Mouse (Mus musculus) inflammation-experienced regulatory T-cells, adult 6 months (primary cell): ENCODE data around the gene Ldlrad3. TPM values are rescaled to one million over a fixed set of nuclear protein-coding genes. Genes with fewer than 3 reads are reported as not detected.
A peak's percentile ranks its signal among the peaks of the same experiment; 100 is the strongest.

ENCODE experiments used
- ATAC-seq: one replicate; pipeline ENCODE4 v1.8.0; 2017
- polyA plus RNA-seq, 3 experiments: library from polyadenylated mRNA; unstranded; fragments of 100-300 nt; shearing (Covaris generic); gene quantifications; one replicate each; pipeline ENCODE4 v1.2.1; 2017

Gene Ldlrad3
- polyA plus RNA-seq, 3 experiments from 2014 or later, result 0.30 to 0.77 (median 0.61) TPM

DNA sequence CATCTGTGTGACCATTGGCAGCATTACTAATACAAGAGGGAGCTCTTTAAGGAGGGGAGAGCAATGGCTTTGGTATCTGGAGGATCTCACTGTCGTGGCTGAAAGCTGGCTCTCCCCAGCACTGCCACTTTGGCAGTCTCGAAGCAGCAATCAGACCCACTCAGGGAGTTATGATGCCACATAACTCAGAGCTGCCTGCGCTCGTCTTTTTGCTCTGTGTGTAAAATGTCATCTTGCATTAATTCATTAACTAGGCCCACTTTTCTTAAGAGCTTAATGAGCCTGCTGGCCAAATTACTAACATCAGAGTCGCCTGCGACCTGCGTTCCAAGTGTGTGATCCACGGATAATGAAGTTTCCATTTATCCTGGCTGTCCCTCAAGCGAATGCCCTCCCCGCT, 230.1 kb downstream of the Ldlrad3 start:
- no peak for ATAC-seq

DNA sequence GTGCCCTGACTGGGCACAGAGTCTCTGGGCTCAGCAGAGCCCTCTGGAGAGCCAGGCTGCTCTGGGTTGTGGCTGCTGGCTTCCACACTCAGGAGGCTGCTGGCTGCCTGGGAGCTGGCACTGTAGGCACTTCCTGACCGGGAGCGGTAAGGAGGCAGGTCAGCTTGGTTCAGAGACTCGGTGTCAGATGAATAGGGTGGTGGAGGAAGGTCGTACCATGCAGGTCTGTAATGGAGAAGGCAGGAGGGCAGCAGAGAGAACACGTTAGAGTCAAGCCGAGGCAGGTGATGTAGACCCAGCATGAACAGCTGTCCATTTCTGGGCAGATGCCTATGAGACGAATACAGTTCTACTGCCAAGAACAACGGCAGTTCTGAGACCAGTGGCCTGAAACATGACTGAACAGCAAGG, 233.2 kb downstream of the Ldlrad3 start:
- ATAC-seq, result no peak

DNA sequence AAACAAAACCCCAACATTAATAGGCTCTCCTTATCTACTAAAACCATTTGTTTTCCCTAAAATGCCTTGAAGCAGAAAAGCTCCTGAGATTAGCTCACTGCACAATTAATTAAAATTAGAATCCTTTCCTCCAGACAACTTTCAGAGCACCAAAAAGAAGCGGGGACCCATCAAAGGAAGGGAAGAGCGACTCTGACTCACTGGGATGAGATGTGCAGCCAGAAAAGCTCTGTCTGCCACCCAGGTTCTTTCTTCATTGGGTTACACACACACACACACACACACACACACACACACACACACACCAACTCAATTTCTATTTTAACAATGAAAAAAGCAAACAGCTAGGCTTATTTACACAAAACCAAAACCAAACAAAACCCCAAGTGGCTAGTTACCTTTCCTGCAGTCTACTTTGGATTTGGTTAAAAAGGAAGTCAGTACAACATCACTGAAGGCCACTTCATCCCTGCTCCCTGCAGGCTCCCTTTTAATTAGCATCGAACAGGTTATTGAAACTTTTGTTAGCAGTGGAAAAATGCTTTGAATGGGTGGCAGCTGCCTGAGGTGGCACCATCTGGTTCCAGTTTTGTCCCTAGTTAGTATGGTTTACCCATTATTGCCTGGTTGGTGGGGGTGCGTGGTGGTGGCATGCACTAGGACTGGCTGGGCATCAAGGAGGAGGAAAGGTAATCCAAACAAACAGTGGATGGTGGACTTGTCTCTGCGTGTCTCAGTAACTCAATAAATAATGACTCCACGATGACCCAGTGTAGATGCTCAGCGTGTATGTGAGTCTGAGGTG, 235.3 kb downstream of the Ldlrad3 start:
- ATAC-seq, result no peak

DNA sequence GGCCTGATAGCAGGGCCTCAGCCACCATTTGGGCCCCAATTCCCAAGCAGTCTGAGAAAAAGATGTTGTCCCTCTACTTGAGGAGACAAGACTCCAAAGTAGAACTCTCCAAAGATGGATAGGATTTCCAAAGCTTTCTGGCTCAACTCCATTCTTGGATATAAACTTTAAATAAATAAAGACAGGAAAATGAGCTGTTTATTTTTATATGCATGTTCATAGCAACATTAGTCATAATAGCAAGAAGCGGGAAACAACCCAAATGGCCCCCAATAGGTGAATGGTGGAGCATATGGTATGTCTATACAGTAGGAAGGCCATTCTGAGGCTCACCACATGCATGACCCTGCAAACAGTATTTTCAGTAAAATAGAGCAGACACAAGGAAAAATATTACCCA, 251.2 kb downstream of the Ldlrad3 start:
- ATAC-seq, result no peak

DNA sequence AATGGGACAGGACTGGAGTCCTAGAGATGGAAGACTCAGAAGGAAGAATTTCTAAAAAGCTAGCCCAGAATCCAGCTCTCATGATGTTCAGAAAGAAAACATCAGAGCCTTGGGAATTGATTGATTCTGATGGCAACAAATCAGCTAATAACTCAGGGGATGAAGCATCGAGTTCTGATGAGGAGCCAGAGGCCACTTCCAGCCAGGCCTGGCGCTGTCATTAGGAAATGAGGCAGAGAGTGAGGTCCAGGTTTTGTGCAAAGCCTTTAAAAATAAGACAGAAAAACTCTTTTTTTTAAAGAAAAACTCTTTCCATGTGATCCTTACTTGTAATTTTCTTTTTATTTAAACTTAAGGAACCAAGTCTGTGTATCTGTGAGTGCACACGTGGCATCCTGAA, 252.9 kb downstream of the Ldlrad3 start:
- ATAC-seq, result no peak

DNA sequence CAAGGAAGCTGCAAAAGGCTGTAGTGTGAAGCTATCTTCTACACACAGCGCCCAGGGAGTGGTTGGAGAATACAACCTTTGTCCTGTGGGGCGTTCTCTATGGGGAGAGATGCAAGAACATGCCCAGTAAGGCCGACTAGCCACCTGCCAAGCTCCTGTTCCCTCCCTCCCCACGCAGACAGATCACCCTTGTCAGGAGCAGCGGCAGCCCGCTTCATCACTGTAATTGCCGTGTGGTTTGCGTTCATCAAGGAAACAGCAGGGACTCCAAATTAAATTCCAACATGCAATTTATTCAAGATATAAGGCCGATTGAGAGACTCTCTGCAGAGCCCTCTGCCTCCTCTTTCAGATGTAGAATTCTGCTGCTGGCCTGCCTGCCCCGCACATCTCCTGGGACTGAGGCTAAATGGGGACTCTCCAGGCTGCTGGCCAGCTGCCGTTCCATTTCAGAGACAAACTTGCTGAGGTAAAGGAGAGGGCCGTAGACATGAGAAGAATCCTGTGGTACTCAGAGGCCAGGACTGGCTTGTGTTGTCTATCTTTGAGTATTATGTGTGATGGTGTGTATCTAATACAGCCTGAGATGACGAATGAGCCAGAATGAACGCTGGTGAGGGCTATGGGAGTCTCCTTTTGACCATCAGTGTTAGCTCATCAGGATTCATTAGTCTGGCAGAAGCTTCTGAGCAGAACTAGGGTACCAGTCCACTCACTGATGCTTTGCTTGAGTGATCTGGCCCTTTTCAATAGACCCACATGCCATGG, 253.8 kb downstream of the Ldlrad3 start:
- ATAC-seq, result no peak

DNA sequence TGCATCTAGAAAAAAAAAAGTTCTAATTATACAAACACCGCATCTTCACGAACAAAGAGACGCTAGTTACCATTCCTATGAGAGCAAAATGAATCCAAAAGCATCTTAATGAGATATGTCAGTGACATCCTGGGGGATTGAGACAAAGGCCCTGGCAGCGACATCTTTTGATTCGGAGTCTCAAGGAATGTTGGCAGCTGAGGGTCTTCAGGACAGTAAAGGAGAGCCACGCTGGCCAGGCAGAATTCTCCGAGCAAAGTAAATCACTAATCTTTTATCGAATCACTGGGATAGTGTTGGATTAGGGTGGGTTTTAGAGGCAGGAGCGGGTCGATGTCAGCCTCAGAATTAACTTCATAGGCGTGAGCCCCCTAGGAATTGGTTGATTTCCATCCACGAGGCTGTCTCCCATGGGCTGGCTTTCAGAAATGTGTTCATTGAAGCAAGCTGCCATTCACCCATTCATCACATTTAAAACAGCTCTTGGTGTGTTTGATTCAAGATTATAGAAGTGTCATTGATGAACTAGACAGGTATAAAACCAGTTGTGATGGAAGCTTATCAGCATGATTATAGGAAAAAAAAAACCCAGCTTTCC, 260.5 kb downstream of the Ldlrad3 start:
- no peak for ATAC-seq

DNA sequence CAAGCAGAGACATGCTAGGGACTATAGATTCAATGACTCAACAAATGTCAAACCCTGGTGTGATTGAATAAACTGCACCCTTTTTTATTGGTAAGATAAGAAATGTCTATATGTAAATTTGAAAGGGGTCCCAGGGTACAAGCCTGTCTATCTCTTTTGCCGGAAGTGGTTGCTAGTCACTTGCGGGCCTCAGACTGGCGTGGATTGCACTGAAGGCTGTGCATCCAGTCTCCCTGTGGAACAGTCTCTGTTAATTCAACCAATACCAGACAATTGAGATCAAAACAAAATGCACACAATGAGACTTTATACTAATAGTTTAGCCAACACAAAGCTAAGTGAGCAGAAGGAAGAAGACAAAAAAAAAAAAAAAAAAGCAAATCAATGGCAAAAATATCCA, 261.0 kb downstream of the Ldlrad3 start:
- no peak for ATAC-seq

- ATAC-seq, result no peak
Measured at GRCm38 (mm10) chr2:101923181-101923580, 263.0 kb downstream of the Ldlrad3 start.

GRCm38 (mm10) chr2:101922302-101922701, 263.9 kb downstream of the Ldlrad3 start:
- no peak for ATAC-seq

DNA sequence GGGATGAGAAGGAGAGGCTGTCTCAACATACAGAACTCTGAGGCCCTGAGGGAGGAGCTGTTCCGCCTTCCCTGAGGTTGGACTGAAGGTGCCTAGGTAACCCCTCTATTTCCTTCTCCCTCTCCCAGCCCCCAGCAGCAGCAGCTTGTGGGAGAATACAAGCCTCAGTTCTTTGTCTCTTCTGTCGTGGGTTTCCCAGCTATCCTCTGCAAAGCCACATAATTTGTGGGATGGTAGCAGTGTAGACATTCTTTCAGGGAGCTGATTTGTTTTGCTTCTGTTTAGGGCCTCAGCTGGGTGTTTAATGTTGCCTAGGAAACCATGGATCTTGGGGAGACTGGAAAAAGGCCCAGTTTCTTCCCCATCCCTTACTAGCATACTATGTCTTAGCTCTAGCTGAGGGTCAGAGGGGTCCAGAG, 266.0 kb downstream of the Ldlrad3 start:
- no peak for ATAC-seq

DNA sequence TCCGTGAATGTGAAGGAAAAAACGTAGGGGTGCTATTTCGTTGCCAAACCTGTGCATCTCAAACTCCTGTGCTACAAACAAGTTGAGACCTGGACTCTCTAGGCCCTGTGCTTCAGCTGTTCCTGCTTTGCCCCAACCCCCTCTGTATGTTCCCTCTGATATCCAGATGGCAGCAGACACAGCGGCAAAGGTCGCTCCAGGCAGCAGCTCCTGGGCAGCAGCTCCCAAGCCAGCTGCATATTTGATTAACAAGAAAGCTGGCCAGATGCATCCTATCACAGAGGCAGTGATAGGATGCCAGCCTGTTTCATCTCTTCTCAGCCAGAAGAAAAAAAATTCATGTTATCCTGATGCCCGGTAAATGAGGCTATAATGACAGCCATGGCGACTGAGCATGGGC, 267.7 kb downstream of the Ldlrad3 start:
- no peak for ATAC-seq

DNA sequence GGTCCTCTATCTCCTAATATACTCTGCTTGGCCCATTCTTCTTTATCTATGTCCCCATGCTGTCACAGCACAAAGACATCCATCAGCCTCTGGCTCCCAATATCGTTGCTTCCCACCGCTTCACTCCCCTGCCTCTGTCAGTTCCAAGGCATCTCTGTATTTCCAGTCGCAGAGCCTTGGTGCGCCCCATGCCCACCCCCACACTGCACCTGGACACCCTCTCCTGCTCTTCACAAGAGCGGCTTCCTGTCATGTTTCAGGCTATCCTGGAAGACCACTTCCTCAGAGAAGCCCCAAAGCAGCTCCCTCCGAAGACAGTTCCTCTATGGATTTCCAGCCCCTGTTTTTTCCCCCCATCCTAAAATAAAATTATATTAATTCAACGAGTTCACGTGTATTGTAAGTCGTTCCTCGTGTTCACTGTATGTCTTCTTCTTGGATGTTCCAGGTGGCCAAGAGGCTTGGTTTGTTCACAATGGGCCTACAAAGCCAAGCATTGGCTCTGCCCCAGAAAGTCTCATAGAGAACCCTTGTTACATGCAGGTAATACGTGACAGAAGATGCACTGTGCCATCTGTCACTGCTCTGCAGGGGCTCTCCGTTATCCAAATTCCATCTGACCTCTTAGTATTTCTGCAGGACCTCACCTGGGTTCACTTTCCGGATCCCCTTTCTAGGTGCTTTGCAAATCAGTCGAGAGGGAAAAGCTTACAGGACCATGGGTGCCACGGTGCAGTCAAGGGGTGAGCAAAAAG, 276.7 kb downstream of the Ldlrad3 start:
- ATAC-seq, result no peak

- no peak for ATAC-seq
Measured at GRCm38 (mm10) chr2:101908773-101909172, 277.4 kb downstream of the Ldlrad3 start.

- ATAC-seq, result no peak
Measured at GRCm38 (mm10) chr2:101907386-101908022, 278.7 kb downstream of the Ldlrad3 start.

DNA sequence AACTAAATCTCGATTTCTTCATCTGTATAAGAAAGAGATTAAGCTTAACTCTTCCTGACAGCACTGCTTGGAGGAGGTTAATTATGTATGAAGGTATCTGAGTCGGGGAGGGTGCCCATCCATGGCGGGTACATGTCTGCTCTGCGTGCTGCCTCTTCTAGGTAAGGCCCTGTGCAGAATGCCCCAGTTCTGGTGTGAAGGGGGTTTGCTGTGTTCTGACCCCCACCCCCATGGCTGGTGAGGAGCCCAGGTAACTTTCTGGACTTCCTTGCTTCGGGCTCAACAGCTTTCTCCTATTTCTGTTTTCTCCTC, 279.9 kb downstream of the Ldlrad3 start:
- no peak for ATAC-seq

GRCm38 (mm10) chr2:101905534-101906378, 280.4 kb downstream of the Ldlrad3 start:
- ATAC-seq, result peak; percentile 83

DNA sequence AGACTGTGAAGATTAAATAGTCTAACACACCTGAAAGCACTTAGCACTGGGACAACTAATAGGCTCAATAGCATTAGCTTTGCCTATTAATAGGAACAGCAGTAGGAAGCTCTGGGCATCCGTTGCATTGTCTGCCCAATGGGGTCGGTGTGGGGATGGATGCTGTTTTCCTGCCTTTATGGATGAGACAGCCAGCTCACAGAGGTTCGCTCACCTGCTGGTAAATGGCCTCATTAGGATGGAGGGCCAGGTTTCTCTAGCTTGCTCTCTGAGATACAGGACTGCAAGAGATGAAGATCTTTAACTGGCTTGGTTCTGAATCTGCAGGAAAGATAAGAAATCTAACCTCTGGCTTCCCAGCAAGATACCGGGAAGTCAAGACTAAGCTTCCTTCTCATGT, 284.0 kb downstream of the Ldlrad3 start:
- no peak for ATAC-seq
